Mouse (Mus musculus): ENCODE measurements around the gene Prex1. TPM values are rescaled to one million over a fixed set of nuclear protein-coding genes. Genes with fewer than 3 reads are reported as not detected.

Prex1 gene
- polyA plus RNA-seq, 1 experiment: 4.7 TPM

DNA sequence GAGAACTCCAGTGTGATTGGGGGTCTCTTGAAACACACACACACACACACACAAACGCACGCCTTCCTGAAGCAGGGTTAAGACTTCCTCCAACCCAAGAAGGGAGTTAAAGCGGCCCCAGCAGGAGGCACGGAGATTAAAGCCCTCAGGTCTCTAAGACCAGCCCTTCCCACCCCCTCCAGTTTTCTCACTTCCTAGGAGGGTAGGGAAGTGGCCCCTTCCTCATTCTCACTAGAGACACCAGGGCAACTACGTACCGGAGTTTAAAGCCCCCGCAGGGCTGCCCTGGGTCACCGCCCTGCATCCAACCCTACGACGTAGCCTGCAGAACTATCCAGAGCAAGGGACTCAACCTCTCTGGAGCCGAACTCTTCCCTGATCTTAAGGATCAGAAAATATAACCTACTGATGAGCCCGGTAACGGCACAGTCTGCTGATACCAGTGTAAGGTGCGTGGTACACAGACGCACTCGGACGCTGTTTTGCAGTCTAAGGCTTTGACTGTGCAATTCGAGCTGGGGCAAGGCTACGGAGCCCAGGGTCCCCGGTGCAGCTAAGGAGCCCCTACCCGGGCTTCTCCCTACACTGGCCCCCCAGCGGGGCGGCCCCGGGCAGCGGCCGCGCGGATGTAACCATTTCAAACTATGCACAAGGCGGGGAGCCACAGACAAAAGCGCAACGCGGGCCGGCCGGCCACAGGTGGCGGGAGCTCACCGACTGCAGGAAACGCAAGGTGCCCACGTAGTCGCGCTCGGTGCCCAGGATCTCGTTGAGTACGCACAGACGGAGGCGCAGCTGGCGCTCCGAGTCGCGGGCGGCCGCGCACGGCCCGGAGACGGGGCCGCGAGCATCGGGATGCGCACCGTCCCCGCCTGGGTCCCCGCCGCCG lies 587 bp downstream of the Prex1 start:
- H3K4me3 ChIP-seq (replicated peaks): peak overlapping the region; percentile 96
- H3K36me3 ChIP-seq (ENCODE audit: control insufficient read depth): peaks cover 32% of the 10 kb centered on the region
- no peak for TF ChIP-seq TAL1 (IDR thresholded peaks at IDR 0.05; ENCODE audit: low read length)
- H3K9me3 ChIP-seq (ENCODE audit: control insufficient read depth, low read length): no peaks in the 10 kb centered on the region
- H3K27me3 ChIP-seq (ENCODE audit: control insufficient read depth): peaks cover 23% of the 10 kb centered on the region
- peaks cover 67% of the 10 kb centered on the region for H3K4me1 ChIP-seq (ENCODE audit: control insufficient read depth)

DNA sequence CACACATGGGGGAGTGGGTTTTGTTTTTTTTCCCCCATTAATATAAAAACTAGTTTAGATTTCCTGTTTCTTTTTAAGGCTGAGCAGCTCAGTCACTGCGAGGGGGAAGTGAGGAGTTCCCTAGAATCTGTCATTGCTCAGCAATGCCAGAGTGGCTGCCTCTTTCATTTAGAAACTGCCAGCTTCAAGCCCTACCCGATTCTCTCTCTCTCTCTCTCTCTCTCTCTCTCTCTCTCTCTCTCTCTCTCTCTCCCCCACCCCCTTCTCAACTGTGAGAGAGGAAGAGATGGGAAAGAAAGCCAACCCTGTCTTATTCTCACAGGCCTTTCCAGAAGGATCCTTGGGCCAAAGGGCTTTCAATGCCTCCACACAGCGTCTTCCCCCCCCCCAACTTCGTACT lies 1.3 kb downstream of the Prex1 start:
- peaks cover 74% of the 10 kb centered on the region for H3K4me1 ChIP-seq (ENCODE audit: control insufficient read depth)
- no peaks in the 10 kb centered on the region for H3K9me3 ChIP-seq (ENCODE audit: control insufficient read depth, low read length)
- TF ChIP-seq TAL1 (IDR thresholded peaks at IDR 0.05; ENCODE audit: low read length) (no peak), GATA1 (IDR thresholded peaks at IDR 0.05; ENCODE audit: low read length) (no peak)
- peak overlapping the region; percentile 96 for H3K4me3 ChIP-seq (replicated peaks)
- H3K27me3 ChIP-seq (ENCODE audit: control insufficient read depth): peaks cover 21% of the 10 kb centered on the region
- H3K36me3 ChIP-seq (ENCODE audit: control insufficient read depth): peaks cover 39% of the 10 kb centered on the region

DNA sequence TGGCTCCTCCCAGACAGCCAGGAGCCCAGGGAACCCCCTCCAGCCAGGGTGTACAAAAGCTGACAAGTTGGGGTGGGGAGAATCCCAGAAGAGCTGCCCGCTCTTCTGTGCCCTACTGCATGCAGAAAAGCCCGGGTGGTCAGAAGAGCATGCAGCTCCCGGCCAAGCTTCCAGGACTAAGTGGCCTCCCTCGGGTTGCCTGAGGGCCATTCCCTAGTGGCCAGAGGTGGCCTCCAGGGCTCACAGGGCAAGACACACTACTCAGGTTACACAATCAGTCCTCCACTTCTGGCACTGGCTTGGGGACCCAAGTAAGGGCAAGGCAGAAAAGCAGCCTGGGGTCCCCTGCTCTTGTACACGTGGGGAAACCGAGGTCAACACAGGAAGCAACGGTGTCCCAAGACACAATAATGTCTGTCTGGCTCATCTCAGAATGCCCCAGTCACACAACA lies 1.9 kb downstream of the Prex1 start:
- TF ChIP-seq GATA1 (IDR thresholded peaks at IDR 0.05; ENCODE audit: low read length): no peak
- TF ChIP-seq TAL1 (IDR thresholded peaks at IDR 0.05; ENCODE audit: low read length): no peak
- Histone ChIP-seq H3K9me3 (ENCODE audit: control insufficient read depth, low read length) (no peaks in the 10 kb centered on the region), H3K4me3 (replicated peaks) (peak overlapping the region; percentile 96), H3K4me1 (ENCODE audit: control insufficient read depth) (peaks cover 80% of the 10 kb centered on the region), H3K27me3 (ENCODE audit: control insufficient read depth) (peaks cover 17% of the 10 kb centered on the region), H3K36me3 (ENCODE audit: control insufficient read depth) (peaks cover 44% of the 10 kb centered on the region)

DNA sequence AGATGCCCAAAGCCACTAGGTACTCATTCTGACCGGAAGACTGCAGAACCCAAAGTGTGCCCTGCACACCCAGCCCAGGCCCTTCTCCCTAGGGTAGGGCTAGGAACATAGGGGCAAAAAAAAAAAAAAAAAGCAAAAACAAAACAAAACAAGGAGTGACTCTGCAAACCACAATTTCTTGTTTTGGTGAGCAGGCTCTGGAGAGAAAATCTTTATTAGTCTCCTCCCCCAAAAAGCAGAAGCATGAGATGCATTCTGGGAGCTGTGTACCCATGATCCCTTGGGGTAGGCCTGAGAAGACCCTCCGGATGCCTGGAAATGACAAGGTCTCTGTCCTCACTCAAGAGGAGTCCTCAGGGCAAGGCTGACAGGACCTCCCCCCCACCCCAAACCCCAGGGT lies 3.7 kb downstream of the Prex1 start:
- Histone ChIP-seq H3K36me3 (ENCODE audit: control insufficient read depth) (peaks cover 56% of the 10 kb centered on the region), H3K27me3 (ENCODE audit: control insufficient read depth) (peaks cover 8% of the 10 kb centered on the region), H3K9me3 (ENCODE audit: control insufficient read depth, low read length) (peaks cover 7% of the 10 kb centered on the region), H3K4me1 (ENCODE audit: control insufficient read depth) (peaks cover 95% of the 10 kb centered on the region), H3K4me3 (replicated peaks) (no peak overlapping the region)
- TF ChIP-seq TAL1 (IDR thresholded peaks at IDR 0.05; ENCODE audit: low read length): no peak
- no peak for TF ChIP-seq GATA1 (IDR thresholded peaks at IDR 0.05; ENCODE audit: low read length)

DNA sequence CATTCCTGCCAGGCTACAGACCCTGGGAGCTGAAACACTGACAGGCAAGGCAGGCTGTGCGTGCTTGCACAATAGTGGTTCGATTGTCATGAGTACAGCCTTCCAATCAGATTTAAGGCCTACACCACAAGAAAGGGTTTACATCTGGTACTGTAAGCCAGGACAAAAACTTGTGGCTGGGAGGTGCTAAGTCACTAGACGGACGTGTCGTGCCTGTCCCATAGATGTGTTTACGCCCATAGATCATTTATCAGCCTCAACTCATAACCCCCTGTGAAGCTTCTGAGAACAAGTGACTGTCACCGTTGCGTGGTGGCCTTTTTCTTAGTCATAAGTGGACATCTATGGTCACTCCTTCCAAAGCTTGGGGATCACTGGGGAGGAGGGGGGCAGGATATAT lies 5.3 kb downstream of the Prex1 start:
- peak overlapping the region; percentile 50 for H3K4me3 ChIP-seq (replicated peaks)
- TF ChIP-seq TAL1 (IDR thresholded peaks at IDR 0.05; ENCODE audit: low read length) (no peak), GATA1 (IDR thresholded peaks at IDR 0.05; ENCODE audit: low read length) (no peak)
- H3K9me3 ChIP-seq (ENCODE audit: control insufficient read depth, low read length): peaks cover 12% of the 10 kb centered on the region
- H3K36me3 ChIP-seq (ENCODE audit: control insufficient read depth): peaks cover 68% of the 10 kb centered on the region
- peaks cover 98% of the 10 kb centered on the region for H3K4me1 ChIP-seq (ENCODE audit: control insufficient read depth)
- H3K27me3 ChIP-seq (ENCODE audit: control insufficient read depth): peaks cover 5% of the 10 kb centered on the region; the same call in 1 of the 2 replicates

DNA sequence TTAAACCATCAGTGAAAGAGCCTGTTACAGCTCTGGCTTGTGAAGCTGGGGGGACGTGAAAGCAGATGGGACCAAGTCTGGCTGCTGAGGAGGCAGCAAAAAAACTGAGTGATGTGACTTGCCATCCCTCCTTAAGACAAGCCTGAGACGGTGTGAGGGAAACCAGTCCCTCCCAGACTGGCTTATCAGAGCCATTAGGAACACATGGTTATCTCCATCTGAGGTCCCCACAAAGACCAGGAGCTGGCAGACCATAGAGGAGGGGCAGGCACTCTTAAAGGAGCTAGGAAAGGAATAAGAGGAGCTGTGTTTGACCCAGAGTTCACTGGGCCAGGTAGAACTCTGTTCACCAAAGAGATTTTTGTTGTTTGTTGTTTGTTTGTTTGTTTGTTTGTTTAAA lies 7.1 kb downstream of the Prex1 start:
- Histone ChIP-seq H3K27me3 (ENCODE audit: control insufficient read depth) (no peaks in the 10 kb centered on the region; the same call in 1 of the 2 replicates), H3K9me3 (ENCODE audit: control insufficient read depth, low read length) (peaks cover 12% of the 10 kb centered on the region), H3K4me1 (ENCODE audit: control insufficient read depth) (peaks cover 98% of the 10 kb centered on the region), H3K36me3 (ENCODE audit: control insufficient read depth) (peaks cover 82% of the 10 kb centered on the region), H3K4me3 (replicated peaks) (peak overlapping the region; percentile 50)
- TF ChIP-seq TAL1 (IDR thresholded peaks at IDR 0.05; ENCODE audit: low read length): peak; percentile 67
- peak; percentile 94 for TF ChIP-seq GATA1 (IDR thresholded peaks at IDR 0.05; ENCODE audit: low read length)

DNA sequence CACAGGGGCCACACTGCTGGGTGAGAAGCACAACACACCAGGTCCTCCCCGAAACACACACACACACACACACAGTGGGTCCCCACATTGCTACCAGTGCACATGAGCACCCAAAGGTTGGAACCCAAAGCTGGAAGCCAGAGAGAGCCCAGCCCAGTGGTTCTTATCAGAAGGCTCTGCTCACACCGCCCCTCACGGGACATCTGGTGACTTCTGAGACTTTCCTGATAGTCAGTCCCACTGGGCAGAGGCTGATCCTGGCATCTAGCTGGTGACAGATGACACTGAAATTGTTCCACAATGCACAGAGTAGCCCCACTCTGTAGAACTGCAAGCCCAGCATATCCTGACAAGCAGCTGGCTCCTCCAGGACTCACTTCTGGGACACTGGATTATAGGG lies 10.1 kb downstream of the Prex1 start:
- Histone ChIP-seq H3K36me3 (ENCODE audit: control insufficient read depth) (peaks cover 85% of the 10 kb centered on the region), H3K4me3 (replicated peaks) (peak overlapping the region; percentile 79), H3K27me3 (ENCODE audit: control insufficient read depth) (no peaks in the 10 kb centered on the region; the same call in 1 of the 2 replicates), H3K4me1 (ENCODE audit: control insufficient read depth) (peaks cover 98% of the 10 kb centered on the region), H3K9me3 (ENCODE audit: control insufficient read depth, low read length) (peaks cover 12% of the 10 kb centered on the region)
- TF ChIP-seq TAL1 (IDR thresholded peaks at IDR 0.05; ENCODE audit: low read length): peak; percentile 78
- TF ChIP-seq GATA1 (IDR thresholded peaks at IDR 0.05; ENCODE audit: low read length): peak; percentile 93

DNA sequence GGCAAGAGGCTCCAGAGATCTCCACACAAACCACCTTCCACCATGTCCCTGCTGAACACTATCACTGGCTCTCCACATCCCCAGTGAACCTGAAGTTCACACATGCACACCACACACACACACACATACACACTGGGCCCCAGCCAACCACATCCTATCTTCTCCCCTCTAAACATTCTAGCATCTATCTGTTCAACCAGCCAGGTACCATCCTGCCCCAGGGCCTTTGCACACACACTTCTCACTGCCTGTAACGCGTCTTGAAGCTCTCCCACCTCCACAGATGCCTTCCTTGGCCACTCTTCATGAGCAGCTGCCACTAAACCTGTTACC lies 11.6 kb downstream of the Prex1 start:
- Histone ChIP-seq H3K36me3 (ENCODE audit: control insufficient read depth) (peaks cover 84% of the 10 kb centered on the region), H3K4me1 (ENCODE audit: control insufficient read depth) (peaks cover 95% of the 10 kb centered on the region), H3K9me3 (ENCODE audit: control insufficient read depth, low read length) (peaks cover 12% of the 10 kb centered on the region), H3K27me3 (ENCODE audit: control insufficient read depth) (no peaks in the 10 kb centered on the region; the same call in 1 of the 2 replicates), H3K4me3 (replicated peaks) (peak overlapping the region; percentile 79)
- no peak for TF ChIP-seq GATA1 (IDR thresholded peaks at IDR 0.05; ENCODE audit: low read length)
- no peak for TF ChIP-seq TAL1 (IDR thresholded peaks at IDR 0.05; ENCODE audit: low read length)

DNA sequence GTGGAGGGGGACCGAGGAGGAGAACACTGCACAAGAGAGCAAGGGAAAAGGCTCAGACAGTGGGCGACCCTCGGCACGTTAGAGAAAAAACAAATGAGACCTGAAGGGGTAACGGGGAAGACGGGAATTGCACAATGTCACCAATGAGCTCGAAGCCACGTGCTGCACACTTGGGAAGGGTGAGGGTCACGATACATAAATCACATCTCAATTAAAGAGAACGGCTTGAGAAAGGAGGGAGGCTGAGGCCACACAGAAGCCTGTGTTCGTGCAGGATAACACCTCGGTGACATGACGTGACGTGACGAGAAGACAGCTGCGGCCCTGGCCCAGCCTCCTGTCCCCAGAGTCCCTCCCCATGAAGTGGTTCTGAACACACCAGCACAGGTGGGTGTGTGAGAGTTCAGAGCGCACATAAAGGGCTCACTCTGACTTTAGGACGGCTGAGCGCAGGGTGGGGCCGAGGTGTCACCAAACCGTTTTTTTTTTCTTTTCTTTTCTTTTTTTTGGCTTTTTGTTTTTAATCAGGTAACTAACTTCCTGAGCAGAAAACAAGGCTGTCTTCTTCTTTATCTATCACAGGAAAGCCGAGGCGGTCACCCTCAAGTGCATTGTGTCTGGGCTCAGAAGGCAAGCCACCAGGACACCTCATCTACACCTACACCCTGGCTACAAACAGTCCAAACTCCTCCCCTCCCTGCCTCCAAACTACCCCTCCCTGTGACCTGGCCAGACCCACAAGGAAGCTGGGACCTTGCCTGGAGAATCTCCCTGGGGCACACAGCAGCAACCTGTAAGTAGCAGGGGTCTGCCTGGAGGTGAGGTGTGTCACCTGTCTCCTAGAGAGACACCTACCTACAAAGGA lies 12.2 kb downstream of the Prex1 start:
- peaks cover 95% of the 10 kb centered on the region for H3K4me1 ChIP-seq (ENCODE audit: control insufficient read depth)
- peak overlapping the region; percentile 79 for H3K4me3 ChIP-seq (replicated peaks)
- peaks cover 87% of the 10 kb centered on the region for H3K36me3 ChIP-seq (ENCODE audit: control insufficient read depth)
- H3K27me3 ChIP-seq (ENCODE audit: control insufficient read depth): no peaks in the 10 kb centered on the region; the same call in 1 of the 2 replicates
- TF ChIP-seq GATA1 (IDR thresholded peaks at IDR 0.05; ENCODE audit: low read length) (no peak), TAL1 (IDR thresholded peaks at IDR 0.05; ENCODE audit: low read length) (no peak)
- H3K9me3 ChIP-seq (ENCODE audit: control insufficient read depth, low read length): peaks cover 12% of the 10 kb centered on the region

All from erythroblast, embryonic 14.5 days (primary cell).